Mouse (Mus musculus) G1E-ER4 (cell line): Measurements from ENCODE around the gene Birc5. TPM values are rescaled to one million over a fixed set of nuclear protein-coding genes. Genes with fewer than 3 reads are reported as not detected.

Experiments
- GATA1 ChIP-seq: IDR thresholded peaks from one replicate; pipeline ENCODE4 v1.8.0; 2012; ENCODE audit warnings: low read length, inconsistent platforms
- polyA plus RNA-seq: library from polyadenylated mRNA; stranded (reverse); fragments of >175 nt; gene quantifications from 2 replicates; pipeline ENCODE4 v1.2.3, GENCODE M21; 2012

Birc5 gene
- polyA plus RNA-seq, 1 experiment, result 113 TPM

DNA sequence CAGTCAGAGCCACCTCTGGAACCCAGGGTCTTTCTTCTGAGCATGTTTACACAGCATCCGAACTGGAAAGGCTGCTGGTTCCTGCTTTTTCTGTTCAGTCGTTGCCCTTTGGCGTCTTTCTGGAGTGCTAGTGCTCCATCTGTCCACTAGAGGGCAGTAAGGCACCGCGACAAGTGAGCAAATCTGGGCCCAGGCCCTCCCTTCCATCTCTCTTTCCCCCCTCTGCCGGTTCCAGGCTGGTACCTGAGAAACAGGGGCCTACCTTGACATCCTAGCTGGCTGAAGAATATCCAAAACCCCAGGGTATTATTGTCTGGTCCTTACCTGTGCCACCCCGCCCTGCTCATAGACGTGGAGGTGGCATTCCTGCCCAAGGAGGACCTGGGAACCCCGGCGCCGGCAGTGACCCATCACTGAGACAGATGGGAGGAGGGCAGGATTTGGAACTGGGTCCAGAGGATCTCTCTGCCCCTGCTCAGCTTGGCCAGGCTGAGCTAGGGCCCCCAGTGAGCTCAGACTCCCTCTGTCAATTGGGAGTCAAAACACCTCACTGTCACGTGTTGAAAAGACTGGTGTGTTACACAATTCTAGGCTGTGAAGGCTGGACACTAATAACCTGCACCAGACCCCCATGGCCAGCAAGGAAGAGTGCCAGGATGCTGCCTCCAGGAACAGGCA, 21.8 kb downstream of the Birc5 start:
- TF ChIP-seq GATA1, result no peak

DNA sequence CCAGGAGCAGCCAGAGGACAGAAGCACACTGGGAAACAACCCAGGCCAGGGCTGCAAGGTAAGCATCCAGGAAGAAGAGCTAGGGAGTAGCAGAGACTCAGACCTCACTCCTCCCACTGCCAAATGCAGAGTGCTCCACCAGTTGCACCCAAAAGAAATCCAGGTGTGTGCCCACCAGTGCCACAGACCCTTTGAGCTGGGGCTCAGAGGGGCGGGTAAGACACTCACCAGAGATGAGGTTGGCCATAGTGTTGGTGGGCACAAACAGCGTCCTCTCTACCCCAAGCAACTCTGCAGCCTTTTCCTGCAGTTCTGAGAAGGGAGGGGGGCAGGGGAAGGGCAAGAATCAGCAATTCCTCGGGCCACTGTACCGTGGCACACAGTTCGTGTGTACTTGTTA, 22.3 kb downstream of the Birc5 start:
- TF ChIP-seq GATA1, result no peak

DNA sequence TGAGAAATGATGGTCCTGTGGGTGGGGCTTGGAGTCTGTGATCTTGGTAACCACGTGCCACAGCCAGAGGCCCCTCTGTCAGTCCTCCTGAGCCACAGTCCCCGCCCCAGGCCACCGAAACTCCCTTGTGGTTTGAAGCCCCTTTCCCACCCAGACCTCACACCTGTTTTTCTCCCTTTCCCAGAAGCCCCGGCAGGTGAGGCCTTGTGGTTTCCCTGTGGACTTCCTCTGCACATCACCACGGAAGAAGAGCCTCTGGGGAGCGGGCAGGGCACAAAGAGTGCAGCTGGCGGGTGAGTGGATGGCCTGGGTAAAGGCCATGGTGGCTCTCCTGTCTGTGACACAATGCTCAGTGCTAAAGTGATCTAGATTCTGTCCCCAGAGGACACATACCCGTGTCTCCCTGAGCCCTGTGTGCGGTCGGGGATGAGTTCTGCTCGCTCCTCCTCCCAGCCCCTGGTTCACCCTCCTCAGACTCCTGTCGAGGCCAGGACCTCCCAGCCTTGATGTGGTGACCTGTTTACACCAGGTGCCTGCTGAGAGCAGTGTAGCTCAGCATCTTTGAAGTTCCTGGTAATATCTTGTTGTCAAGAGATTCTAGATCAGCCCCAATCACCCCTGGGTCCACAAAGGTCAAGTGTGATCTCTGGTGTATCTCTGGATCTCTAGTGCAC, 23.0 kb downstream of the Birc5 start:
- TF ChIP-seq GATA1, result no peak

DNA sequence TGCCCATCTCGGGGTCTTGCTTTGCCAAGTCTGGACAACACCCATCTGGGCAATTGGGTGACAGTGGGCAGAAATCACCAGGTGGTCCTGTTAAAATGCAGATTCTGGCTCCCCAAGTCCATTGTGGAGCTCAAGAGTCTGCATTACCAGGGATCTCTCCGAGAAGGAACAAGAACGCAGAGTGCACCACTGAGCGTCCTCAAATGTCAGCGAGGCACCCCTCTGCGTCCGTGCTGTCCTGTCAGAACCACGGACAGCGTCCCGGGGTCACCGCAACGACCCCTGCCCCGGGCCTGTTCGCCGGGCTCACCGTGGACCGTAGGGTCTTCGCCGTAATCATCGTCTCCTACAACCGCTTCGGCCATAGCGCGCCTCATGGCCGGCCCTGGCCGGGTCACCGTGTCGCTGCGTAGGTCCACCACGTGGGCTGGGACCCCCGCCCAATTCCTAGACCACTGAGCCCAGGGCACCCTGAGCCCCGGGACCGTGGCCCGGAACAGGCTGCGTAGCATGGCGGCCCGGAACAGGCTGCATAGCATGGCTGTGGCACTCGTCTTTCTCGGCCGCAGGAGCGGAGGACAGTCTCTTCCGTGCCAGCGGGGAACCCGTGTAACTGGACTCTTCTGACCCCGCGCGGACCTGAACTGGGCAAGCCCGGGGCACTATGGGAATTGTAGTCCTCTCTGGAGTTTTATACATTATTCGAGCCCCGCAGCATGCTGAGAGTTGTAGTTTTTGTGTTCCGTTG, 24.0 kb downstream of the Birc5 start, which contains the start of gene Tha1:
Gene Tha1 (minus strand): TSS at position 621 of the 748 bp plus-strand sequence.
- no peak for TF ChIP-seq GATA1

DNA sequence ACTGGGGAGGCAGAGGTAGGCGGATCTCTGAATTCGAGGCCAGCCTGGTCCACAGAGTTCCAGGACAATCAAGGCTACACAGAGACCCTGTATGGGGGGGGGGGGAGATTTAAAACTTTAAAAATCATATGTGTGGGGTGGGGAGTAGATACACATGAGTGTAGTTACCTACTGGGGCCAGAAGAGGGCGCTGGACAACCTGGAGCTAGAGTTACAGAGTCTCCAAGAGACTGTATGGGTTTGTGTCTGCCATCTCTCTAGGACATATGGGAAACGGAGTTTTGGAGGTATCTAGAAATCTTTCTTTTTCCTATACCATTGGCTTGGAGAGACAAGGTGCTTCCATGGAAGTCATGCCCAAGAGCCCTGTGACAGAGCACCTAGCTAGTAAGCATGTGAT, 25.4 kb downstream of the Birc5 start:
- no peak for TF ChIP-seq GATA1

DNA sequence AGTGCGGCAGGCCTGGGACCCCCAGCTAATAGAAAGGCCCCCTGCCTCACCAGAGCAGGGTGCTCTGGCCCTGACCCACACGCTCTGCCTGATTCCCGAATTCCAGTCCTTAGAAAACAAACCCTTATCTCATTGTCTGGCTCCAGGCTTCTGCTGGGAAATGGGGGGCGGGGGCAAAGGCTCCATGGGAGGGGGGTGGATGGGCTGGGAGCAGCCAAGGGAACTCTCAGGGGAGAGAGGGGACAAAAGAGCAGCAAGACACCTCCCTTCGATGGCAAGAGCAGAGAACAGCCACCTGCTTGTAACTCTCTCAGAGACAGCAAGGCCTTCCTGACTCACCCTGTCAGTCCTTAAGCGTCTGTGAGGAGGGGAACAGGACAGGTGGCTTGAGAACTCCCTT, 26.6 kb downstream of the Birc5 start:
- TF ChIP-seq GATA1, result no peak

DNA sequence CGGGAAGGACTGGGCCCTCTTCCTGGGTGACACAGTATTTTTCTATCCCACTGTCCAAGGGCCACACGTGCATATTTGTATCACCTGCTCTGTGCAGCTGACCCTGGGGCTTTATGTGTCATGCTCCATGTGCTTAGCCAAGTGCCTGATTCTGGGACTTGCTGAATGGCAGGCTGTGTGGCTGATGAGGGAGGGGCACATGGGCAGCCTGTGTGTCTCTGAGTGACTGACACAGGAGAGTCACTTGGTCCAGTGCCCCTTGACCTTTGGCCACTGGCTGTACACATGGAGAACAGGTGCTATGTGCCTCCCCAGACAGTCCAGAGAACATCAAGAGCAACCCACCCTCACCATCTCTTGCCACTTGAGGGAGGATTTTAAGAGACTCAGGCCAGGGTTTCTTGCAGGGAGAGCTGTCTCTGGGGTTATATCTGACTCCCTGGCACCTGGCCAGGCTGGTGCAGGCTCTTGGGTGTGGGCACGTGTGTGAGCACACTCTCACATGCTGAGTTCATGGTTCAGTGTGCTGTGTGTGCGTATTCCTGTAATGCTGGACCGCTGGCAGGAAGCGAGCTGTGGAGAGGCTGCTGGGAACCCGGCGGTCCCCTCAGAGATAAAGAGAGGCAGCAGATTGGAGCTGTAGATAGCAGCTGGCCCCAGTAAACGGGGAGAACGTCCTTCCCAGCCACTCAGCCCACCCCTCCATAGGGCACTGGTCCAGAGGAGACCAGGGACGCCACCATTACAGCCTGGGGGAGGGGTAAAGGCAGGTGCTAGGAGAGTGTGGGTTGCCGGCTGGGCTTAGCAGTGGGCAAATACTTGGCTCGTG, 29.1 kb downstream of the Birc5 start:
- no peak for TF ChIP-seq GATA1

DNA sequence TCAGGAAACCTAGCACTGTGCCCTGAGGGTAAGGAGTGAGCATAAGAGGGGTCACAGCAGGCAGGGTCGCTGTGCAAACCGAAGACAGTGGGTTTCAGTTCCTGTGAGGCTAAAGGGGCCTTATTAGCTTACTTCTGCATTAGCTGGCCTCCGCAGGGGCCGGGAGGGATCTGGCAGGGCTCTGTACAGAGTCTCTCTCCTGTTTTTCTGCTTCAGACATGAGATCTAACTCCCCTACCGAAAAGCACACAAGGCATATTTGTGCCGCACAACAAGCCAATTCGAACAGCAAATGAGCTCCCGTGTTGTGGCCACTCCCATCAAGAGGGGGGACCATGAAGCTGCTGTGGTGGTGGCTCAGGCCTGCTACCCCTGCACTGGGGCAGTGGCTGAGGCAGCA, 29.8 kb downstream of the Birc5 start:
- TF ChIP-seq GATA1, result no peak

DNA sequence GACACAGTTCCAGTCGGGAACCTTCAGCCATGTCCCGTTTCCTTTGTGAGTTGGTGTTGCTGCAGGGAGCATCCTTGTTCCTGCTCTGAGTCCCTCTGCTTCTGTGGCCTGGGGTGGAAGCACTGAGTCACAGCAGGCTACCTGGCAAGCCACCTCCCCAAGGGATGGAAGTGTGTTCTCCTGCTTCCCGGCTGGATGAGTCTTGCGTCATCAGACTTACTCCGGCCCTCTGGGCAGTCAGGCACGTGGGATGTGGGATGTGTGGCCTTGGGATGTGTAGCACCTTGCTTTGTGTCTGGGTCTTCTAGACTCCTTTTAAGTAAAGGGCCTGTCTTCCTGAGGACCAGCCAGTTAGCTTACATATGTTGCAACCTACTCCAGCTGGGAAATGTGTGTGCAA, 30.6 kb downstream of the Birc5 start:
- TF ChIP-seq GATA1, result no peak

DNA sequence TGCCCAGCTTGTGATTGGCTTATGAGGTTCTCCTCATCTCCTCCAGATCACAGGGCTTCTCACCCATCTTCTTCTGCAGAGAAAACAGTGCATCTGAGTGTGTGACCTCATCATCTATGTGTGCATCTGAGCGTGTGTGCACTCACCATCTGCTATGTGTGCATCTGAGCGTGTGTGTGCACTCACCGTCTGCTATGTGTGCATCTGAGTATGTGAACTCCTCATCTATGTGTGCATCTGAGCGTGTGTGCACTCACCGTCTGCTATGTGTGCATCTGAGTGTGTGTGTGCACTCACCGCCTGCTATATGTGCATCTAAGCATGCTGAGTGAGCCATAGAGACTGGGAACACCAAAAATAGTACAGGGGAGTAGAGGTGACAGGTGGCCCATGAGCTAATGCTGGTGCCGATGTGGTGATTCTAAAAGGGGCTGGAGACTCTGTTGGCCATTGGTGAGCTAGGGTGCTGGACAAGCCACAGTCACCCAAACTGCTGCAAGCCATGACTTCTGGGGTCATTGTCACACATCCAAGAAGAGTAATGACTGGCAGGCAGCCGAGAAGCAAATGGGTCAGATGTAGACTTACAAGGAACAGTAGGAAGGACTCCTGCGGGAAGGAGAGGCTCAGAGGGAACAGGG, 31.4 kb downstream of the Birc5 start:
- no peak for TF ChIP-seq GATA1

DNA sequence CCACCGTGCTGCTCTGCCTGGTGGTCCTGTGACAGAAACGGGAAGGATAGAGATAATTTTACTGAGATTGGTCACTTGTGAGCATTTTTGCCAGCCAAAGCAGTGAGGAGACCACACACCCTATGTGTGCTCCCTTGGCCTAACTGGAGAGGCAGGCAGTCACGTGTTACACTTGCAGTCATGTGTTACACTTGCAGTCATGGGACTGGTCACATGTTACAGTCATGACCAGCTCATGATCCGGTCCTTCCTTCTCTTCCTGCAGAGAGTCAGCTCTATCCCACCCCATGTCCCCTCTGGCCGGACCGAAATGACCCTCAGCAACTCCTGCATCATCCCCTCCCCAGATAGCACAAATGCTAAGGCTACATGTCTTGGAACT, 31.9 kb downstream of the Birc5 start:
- no peak for TF ChIP-seq GATA1

DNA sequence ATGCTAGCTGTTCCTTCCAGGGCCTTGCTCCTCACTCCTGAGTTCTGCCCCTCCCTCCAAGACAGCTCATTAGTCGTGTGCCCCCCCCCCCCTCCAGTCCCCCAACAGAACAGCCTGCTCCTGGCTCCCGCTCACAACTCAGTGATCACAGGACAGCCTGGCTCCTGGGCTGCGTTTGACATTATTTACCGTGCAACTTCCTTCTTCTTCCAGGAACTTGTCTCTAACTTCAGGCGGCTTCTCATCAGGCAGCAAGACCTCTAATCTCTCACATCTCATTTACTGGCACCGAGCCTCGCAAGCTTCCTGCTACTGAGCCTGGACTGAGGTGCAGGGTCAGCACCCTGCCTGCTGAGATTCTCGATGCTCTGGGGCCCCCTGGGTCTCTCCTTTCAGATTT, 32.7 kb downstream of the Birc5 start:
- TF ChIP-seq GATA1, result no peak

DNA sequence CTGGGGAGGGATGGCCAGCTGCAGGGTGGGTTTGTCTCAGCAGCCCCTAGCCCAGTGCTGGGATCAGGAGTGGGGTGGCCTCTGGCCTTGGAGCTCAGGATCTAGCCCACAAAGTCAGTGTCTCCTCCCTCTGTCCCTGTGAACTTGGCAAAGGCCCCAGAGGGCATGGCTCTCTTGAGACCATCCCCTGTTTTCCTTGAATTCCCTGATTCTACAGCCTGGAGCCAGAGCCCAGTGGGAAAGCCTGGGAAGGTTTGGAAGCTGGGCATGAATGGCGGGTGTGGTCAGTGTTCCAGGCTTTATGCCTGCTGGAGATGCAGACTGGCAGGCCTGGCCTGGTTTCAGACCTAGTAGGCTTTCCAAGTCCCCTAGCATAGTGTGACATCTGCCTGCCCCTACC, 33.2 kb downstream of the Birc5 start:
- no peak for TF ChIP-seq GATA1

DNA sequence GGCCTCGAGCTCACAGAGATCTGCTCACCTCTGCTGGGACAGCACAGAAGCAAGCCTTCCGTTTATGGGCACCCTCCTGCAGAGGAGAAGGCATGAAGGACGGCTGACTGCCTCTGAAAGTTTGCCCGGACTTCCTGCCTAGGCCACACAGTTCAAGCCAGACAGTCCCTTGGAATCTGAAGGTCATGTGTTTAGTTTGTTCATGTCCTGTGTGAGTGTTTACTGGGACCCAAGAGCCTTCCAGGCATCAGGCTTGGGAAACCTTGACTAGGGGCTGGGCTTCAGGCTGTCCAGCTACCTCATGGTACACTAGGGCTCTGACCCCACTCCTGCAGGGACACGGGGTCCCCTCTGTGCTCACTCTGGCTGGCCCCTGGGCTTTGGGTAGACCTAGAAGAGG, 36.9 kb downstream of the Birc5 start:
- no peak for TF ChIP-seq GATA1

DNA sequence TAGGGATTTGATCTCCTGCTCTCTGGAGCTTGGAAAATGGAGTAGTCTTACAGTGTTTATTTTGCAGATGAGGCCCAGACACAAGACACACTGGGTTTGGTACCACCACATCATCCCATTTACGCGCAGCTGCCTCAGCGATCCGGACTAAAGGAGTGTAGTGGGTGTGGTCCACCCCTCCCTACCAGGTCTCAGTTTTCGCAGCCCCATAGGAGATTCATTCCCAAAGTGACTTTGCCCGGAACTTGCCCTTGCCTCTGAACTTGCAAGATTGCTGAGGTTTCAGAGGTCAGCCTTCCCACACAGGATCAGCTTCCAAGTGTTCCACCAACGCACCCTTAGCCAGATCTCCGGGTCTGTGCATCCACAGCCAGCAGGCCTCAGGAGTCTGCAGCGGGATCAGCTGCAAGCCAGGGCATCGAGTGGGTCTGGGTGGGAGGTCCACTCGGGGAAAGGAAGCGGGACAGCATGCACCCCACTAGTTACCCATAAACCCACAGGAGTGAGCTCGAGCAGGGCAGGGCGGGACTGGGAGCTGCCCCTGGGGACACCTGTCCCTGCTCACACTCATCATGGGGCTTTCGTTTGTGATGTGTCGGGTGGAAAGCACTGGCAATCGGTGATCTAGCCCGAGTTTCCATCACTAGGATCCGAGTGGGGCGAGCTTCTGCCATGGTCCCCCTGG, 39.3 kb downstream of the Birc5 start:
- no peak for TF ChIP-seq GATA1
